Mouse (Mus musculus) thymus, postnatal 36 days (tissue): ENCODE data around the gene Dpp6.

ENCODE experiments used
- DNase-seq, 2 experiments: peaks; one replicate each; pipeline ENCODE4 v3.0.0; 2022; ENCODE audit warnings: mixed read lengths in 2 of 2

Dpp6 gene

DNA sequence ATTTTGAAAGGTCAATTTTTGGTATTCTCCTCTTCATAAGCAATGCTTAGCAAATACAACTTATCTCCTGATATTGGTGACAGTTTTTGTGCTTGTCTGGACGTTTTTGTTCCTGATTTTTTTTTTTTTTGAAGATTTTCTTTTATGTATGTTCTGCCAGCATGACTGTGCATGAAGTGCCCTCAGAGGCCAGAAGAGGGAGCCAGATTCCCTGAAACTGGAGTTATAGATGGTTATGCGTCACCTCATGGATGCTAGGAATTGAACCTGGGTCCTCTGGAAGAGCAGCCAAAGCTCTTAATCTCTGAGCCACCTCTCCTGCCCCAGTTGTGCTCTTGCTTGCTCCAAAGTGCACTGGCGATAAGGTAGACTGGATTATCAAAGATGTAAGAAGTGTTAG, 868.9 kb downstream of the Dpp6 start:
- no peak for DNase-seq

DNA sequence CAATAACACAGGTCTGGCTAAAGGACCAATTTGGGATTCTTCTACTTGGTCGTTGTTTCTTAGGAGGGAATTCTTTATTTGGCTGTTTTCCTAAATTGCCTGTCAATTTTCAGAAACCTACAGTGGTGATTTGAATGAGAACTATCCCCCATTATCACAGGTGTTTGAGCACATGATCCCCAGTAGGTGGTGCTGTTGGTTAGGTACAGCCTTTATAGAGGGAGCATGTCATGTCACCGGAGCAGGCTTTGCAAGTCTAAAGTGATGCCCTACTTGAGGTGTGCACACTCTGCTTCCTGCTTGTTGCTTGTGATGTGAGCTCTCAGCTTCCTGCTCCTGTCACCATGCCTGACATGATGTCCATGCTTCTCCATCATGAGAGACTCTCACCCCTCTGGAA, 870.3 kb downstream of the Dpp6 start:
- DNase-seq = no peak

DNA sequence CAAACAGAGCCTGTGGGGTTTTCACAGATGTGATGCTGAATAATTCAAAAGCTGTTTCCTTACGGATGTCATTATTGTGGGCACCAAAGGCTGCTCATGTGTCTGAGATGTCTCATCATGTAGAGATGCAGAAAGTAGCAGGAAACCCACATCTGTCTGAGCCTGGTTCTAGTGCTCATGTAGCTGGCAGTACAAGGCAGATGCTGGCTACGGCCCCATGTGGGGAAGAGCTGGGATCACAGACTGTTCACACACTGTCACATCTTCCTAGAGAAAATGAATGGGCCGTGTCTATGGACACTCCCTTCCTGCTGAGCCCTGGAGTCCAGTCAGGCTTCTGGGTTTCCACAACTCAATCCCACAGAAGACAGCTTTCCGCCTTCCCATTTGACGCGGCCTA, 885.5 kb downstream of the Dpp6 start:
- no peak for DNase-seq

DNA sequence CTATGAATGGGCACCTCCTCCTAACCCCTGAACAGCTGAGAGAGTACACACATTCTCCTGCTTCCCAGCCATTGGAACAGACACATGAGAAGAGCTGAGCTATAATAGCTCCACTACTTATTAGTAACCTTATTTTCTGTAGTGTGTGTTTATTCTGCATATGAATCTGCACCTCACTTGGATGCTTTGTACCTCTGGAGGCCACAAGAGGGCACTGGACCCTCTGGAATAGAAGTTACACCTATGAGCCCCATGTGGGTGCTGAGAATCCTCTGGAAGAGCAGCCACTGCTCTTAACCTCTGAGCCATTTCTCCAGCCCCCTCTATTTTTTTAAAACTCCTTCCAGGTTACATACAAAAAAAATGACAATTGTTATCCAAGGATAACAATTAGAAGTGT, 888.0 kb downstream of the Dpp6 start:
- no peak for DNase-seq

DNA sequence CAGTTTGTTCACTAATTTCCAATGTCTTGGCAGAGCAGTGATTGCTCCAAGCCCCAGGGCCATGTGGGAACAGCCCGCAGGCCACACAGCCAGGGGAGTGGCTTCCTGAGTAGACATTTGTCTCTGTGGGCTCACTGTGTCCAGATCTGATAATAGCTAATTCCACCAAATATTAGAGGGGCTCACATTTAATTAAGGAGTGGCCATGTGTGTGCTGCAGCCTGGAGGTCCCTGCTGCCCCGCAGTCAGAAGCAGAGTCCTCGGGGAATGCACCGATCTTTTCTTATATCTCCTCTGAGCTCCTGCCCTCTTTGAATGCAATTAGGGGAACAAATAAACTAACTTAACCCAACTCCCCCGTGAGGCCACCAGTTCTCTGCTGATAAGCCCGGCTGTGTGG, 889.5 kb downstream of the Dpp6 start:
- no peak for DNase-seq

DNA sequence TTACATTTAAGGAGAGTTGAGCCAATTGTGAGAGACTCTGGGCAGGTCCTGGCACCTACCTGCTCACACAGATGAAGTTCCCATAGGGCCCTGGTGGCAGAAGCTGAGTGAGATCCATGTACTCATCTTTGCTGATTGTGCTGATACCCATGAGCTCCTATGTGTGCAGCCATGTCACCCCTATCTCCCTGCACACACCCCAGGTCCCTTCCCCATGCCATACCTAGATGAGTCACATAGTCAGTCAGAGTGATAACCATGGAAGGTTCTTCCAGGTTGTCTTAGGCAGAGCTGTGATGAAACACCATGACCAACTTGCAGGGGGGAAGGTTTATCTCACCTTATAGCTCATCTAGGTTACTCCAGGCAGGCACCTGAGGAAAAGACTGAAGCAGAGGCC, 890.3 kb downstream of the Dpp6 start:
- no peak for DNase-seq

DNA sequence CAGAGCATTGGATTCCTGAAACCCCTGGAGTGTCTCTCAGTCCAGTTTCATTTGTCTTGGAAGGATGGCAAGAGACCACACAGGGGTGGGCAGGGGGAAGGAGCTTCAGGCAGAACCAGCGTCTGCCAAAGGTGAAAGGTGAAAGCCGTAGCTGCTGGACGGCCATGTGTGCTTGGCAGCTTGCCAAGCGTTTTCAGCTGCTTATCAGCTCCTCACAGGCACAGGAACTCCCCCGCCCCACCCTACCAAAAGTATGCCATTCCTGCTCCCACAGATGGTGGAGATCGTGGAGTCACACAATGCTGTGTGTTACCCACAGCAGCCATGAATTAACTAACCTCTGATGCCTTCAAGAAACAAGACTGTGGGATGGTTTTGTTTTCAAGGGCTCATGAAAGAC, 891.2 kb downstream of the Dpp6 start:
- DNase-seq = no peak

DNA sequence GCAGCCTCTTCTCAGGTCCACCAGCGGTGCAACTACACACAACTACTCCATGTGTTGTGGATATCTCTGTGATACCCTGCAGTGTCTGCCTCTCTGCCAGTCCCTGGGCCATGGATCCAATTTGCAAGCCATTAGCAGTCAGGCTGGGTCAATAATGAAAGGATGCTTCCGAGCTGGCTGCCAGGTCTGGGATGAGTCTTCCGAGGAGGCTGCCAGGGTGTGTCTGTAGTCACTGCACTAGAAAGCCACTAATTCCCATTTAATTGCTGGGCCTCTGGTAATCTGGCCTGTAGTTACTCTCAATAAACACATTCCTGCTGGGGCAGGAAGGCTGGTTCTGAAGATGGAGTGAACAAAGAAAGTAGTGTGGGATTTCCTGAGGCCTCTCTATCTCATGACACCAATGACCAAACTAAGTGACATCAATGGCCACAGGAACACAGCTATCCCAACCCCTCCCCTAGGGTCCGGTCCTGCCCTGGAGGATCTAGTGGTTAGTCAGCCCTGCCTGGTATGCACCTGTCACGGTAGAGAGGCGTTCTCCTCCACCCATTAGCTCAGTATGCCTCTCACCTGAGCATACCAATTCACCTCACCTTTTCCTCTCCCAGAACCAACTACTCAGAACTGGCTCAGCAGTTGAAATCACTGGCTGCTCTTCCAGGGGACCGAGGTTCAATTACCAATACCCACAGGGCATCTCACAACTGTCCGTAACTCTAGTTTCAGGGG, 894.6 kb downstream of the Dpp6 start:
- DNase-seq = no peak

DNA sequence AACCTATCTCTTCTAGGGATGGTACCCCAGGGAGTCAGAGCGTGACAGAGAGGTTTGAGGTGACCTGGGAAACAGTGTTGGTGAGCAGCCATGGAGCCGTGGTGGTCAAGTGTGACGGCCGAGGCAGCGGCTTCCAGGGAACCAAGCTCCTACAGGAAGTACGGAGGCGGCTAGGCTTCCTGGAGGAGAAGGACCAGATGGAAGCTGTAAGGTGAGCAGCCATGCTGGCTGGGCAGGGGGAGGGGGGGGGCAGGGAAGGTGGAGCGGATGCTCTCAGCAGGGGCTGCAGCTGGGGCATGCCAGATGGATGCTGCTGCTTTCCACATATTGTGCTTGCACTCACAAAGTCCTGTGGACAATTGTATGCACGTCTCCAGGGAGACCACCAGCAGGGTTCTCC, 897.4 kb downstream of the Dpp6 start:
- DNase-seq = no peak

DNA sequence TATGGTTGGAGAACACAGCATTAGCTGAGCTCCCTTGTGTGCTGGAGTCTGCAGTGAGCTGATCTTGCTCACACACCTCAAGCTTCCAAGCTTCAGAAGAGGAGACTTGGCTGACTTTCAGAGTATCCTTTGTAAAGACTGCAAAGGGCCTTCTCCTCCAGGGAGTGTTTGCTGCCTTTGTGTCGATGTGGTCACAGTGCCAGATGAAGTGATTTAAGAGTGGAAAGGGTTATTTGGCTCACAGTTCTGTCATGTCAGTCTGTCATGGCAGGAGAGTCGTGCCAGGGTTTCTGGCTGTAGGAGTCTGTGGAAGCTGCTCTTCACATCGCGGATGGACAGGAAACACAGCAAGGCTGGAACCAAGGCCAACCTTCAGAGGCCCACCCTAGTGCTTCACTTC, 899.0 kb downstream of the Dpp6 start:
- no peak for DNase-seq

DNA sequence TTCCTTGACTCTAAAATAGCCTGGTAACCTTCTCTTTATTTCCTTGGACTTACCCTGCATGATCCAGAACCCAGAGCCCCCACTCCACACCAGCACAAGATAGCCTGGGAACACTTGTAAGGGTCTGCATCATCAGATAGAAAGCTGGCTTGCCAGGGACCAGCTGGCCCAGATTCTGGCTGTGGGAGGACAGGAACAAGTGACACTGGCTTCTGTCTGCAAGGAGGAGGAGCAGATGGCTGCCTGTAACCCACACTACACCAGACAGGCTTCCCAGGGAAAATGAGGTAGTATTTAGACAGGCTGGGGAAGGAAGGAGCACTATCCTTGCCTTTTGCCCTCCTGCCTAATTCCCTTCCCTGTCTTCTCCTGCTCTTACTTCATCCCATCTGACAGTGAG, 900.3 kb downstream of the Dpp6 start:
- DNase-seq = no peak

DNA sequence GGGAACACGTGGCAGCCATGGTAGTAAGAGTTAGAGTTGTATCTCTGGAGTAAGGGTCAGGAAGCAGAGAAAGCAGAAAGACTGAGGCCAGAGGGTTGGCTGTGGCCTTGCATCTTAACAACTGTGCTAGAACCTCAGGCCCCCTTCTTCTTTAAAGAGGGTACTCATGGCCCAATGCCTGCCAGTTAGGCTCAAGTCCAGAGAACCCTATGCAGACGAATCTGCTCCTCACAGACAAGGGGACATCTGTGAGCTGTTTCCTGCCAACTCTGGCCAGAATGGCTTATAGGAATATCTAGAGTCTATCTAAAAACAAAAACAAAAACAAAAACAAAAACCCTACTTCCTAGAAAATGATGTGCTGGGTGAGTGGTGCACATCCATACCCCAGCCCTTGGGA, 902.3 kb downstream of the Dpp6 start:
- DNase-seq = no peak

DNA sequence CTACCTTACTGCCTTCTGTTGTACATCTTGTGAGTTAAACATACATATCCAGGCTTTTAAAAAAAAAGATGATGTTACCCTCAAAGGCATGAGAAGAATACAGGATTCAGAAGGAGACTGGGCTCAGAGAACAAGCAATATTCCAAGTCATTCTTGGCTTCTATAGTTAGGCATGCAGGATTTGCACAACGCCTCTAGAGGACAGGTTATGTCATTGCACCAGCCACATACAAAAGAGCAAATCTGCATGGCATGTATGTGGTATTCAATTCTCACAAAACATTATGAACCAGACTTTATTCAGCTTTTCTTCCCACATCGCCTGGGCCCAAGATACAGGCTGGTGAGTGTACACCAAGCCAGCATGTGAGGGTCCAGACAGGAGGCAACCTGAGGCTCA, 907.5 kb downstream of the Dpp6 start:
- DNase-seq = no peak

DNA sequence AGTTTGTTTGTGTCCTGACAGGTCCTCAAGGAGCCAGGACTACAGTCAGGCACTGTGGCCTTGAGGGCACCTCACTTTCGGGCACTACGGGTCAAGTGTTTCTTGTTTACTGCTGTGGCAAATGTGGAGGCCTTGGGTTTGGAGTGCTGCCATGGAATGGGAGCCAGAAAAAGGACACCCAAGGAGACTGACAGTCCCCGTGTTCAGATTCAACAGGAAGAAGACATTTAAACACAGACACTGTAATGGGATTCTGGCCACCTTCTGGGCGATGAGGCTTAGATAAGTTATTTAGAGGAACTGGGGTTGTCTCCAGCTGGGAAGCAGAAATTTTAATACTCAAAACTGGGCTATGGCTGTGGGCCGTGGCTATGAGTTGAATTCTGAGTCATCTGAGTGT, 913.7 kb downstream of the Dpp6 start:
- DNase-seq = no peak

DNA sequence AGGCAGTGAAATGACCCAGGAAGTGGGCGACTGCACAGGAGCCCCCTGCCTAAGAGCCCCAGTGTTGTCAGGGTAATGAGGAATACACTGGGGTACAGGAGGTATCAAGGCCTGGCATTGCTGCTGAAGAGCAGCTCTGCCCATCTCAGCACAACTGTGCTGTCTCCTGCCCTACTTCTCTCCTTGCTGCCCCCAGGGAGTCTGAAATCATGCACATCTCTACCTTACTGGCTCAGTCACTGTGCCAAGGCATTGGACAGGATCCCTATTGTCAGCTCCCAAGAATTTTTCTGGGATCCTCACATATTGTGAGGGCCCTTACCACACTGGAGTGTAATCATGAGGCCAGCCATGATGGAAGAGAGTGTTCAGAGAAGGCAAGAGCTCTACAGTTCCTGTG, 914.4 kb downstream of the Dpp6 start:
- no peak for DNase-seq

DNA sequence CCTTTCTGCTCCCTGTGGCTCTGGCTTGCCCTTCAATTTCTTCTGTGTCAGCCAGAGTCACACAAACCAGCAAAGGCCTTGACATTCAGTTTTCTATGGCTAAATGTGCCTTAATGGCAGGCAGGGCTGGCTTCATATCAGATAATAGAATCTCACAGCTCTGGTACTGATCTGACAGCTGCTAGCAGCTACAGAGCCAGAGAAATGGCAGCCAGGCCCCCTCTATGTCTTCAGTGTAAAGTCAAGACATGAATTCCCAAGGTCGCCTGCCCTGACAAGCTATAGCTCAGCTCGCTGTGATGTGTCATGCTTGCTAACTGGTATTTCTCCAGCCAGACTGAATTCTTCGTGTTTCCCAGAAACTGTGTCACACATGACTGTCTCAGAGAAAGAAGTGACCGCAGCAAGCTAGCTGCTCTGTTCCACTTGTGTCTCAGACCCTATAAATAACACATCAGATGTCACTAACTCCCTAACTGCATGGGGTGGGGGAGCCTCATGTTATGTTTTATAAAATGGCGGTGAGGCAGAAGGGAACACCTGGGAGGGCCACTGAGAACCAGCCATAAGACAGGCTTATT, 915.4 kb downstream of the Dpp6 start:
- no peak for DNase-seq

DNA sequence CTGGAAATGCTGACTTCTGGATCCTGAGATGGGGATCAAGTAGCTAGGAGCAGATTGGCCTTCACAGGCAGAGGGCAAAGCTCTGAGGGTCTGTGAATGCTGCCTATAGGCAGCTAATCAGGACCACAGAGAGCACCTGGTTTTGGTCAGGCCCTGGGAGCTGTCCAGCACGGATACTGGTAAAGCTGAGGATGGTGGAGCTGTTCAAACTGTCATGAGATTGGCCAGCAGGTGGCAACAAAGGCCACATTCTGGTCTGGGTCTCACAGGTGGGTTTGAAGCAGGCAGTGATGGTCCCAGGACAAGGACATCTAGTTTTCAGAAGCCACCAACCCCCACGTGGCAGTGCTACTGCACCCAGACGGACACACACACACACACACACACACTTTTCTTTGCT, 920.2 kb downstream of the Dpp6 start:
- peak; percentile 17 to 21 for DNase-seq

DNA sequence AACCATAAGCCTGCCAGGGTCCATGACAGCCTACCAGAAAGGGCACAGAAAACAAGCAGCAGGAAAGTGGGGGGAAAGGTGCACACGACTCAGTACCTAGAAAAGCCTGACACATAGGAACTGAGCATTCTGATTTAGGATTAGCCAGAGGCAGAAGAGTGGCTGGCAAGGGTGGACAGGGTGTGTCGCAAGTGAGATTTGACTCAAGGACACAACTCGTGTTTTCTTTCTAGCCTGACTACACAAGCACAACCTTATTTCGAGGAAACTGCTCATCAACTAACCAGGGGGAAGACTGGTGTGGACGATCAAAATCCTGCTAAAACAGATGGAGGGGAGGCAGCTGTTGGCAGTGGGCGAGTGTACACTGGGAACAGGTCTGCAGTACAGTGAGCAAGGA, 922.2 kb downstream of the Dpp6 start:
- no peak for DNase-seq

DNA sequence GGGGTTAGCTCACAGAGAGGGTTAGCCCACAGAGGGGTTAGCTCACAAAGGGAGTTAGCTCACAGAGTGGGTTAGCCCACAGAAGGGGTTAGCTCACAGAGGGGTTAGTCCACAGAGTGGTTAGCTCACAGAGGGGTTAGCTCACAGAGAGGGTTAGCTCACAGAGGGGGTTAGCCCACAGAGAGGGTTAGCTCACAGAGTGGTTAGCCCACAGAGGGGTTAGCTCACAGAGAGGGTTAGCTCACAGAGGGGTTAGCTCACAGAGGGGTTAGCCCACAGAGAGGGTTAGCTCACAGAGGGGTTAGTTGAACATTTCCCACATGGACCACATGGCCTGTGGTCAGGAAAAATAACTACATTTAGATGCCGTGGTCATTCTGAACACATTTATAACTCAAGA, 927.9 kb downstream of the Dpp6 start:
- no peak for DNase-seq

DNA sequence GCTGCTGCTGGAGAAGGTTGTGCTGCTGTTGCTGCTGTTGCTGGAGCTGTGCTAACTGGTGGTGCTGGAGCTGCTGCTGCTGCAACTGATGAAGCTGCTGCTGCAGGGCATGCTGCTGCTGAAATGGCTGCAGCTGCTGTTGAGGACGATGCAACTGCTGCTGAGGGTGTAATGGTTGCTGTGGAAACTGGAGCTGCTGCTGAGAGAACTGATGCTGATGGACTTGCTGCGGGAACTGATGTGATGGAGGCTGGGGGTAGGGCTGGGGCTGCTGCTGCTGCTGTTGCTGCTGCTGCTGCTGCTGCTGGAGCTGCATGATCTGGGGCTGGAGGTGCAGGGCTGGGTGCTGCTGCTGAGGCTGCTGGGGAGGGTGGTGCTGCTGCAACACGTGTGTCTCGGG, 948.8 kb downstream of the Dpp6 start:
- no peak for DNase-seq

DNA sequence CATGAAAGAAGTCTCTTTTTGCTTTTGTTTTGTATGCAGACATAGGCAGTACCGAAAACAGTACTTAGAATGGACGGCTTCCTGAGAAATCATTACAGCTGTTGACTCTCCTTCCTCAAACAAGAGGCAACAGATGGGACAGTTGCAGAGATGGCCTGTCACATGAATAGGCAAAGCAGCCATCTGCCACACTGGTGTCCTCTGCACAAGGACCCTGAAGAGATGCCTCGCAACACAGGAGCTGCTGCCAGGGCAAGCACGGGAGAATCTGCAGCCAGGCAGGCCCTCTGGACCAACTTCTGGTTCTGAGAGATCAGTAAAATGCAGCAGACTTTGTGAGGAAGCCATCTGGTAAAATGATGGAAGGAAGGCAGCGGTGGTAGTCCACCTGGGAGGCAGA, 950.9 kb downstream of the Dpp6 start:
- DNase-seq = no peak
